Mouse (Mus musculus) skeletal muscle tissue, adult 2 months (tissue): ENCODE measurements around the gene Cwc25.
"Not testable (repeated sequence)": the region's sequence is repeated elsewhere in the genome, so short reads cannot be mapped to it uniquely, and the experiment has no call there.

Experiments
- DNase-seq: peaks from one replicate; pipeline ENCODE4 v3.0.0-alpha.2; 2012; ENCODE audit warnings: low read depth, low spot score

The Cwc25 gene

DNA sequence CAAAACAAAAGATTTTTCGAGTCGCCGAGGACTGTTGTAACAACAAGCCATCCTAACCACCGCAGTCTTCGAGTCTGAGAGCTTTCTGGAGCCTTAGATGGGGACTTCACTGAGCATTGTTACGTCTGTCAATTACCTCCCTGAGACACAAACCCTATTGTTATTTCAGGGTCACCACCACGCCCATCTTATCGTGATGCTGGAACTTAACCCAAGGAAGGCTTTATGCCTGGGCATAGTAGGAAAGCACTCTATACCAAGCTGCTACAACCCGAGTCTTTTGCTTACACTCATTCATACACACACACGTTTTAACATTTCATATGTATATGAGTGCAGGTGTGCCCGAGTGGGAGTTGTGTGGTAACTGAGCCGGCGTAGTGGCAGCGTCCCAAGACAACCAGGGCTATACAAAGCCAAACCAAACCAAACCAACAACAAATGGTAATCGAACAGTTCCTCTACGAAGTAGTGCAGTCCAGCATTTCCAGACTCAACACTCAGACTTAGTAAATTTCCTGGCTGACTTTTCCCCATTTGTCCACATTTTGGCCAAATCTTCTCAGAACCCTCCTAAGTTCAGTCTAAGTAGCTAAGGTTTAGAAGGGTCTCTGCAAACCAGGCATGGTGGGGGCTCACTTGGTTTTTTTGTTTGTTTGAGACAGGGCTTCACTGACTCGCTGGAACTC lies 9.6 kb upstream of the Cwc25 start, which contains the start of gene 1700001P01Rik:
Gene 1700001P01Rik (minus strand): TSS at position 111 of the 689 bp plus-strand sequence.
- DNase-seq = no peak

DNA sequence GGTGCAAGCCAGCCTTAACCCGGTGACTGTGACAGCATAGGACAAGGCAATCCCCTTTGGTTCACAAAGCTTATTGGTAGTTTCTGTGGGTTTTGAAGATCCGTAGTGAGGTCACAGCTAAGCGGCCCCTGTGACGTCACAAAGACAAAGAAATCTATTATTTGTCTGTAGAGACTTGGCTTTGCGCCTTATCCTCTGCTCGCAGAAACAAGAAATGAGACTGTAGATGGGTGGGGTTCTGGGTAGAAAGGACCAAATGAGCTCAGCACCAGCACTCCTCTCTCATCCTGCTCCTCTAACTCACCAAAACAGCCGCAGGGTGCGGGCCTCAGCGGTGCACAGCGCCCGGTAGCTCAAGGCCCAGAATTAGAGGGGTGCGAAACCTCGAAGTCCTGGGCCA lies 8.8 kb upstream of the Cwc25 start:
- no peak for DNase-seq

DNA sequence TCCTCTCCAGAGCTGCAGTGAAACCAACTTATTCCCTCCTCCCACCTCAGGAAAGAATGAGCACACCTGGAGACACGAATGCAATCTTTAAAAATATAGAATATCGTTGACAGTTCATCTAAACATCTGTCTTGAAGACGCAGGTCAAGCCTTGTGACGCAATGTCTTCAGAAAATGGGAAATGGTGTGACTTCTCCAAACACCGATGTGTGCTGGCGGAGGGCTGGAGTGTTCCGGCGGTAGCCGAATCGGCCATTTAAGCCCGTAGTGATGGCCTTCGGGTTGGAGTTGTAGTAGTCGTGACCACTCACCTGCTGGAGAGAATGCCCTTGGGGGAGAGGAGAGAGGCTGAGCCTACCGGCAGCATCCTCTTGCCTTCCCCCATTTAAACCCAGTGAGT lies 5.1 kb upstream of the Cwc25 start:
- DNase-seq = no peak

DNA sequence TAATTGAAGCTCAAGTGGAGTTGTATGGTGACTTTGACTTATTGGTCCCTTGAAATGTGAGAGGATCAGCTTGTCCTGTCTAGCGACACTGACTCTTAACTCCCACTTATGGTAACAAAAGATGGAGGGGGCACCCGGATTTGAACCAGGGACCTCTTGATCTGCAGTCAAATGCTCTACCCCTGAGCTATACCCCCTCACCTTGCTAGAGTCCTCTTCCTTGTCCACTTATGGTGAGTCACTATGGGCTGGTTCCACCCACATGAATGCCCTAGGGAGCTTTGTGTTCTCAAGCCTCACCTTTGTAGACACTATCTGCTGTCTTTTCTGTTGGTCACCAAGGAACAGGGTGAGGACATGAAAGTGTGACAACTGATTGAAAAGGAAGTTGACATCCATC lies 3.3 kb upstream of the Cwc25 start:
- DNase-seq = peak; percentile 47

DNA sequence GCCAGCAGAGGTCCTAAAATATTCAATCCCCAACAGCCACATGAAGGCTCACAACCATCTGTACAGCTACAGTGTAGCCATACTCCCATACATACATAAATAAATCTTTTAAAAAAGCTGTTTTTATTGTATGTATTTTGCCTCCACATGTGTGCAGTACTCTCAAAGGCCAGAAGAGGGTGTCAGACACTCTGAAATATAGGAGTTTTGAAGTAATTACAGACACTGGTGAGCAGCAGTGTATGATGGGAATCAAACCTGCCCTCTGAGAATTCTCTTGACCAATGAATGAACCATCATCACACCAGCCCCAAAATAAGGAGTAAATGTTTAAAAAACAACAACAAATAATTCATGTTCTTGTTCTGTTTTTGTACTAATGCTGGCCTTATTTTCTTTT lies 4.7 kb downstream of the Cwc25 start:
- DNase-seq = no peak

DNA sequence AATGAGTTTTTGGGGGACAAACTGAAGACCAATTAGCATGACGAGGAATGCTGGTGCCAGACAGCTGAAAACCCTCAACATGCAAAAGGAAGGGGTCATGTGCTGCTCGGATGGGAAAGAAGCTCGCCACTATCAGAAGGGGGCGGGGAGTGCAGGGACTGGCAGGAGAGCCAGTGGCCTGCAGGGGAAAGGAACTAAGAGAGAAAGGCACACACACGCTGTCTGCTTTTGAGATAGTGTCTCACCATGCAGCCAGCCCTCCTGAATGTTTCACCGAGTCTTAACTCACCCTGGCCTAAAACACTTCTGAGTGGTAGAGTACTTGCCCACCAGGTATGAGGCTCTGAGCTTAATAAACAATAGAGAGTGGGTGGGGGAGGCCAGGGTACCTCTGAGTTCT lies 7.4 kb downstream of the Cwc25 start:
- DNase-seq = no peak

DNA sequence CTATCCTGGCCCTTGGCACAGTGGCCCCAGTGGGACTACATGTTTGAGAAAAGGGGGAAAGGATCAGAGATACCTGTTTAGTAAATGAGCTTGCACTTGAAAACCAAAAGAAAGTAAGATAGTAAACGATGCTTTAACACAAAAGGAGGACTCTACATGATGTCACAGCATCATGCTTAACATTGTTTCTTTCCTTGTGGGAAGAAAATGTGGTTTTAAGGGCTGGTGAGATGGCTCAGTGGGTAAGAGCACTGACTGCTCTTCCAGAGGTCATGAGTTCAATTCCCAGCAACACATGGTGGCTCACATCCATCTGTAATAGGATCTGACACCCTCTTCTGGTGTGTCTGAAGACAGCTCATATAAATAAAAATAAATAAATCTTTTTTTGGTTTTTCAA lies 8.2 kb downstream of the Cwc25 start:
- DNase-seq = no peak

DNA sequence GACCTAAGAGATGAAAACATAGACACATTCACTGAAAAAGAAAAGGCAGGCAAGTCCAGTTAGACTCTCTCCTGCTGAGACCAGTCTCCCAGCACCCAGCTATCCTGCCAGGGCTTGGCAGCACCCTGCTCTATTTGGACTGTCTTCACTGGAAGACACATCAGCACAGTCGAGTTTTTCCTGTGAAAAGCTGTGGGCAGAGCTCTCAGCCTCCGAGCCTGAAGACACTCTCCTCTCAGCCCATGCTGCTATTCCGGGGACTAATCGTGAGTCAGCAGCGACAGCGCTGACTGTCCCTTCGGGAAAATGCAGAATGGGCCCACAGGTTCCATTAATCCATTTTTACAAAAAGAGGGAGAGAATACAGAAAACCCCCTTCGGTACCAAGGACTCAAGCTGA lies 13.1 kb downstream of the Cwc25 start:
- no peak for DNase-seq

DNA sequence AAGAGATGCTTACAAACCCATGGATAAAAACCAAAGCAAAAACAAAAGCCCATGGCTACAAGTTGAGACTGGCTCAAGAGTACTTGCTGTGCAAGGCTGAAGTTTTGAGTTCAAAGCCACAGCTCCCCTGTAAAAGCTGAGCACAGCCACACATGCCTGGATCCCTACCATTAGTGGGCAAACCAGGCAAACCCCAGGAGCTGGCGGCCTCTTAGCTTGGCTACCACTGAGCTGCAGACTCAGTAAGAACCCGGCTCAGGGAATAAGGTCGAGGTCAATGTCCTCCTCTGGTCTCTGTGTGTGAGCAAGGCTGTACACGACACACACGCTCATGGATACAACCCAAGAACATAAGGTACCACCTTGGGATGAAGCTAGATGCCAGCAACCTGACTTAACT lies 17.9 kb downstream of the Cwc25 start:
- DNase-seq = no peak

DNA sequence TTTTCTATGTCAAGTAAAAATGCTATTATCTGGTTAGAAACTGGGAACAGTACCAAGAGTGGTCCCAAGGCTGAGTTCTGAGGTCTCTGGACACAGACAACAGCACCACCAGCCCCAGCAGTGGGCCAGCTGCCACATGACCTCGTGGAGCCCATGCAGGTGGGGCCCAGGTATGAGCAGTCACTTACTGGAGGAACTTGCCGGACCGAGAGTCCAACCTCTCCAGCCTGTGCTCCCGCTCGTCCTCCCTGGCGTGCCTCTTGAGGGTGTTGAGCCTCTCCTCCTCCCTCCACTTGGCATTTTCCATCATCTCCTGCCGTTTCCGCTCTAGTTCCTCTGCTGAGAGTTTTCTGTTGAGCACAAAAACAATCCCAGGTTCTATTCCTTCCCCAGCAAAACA lies 18.6 kb downstream of the Cwc25 start:
- DNase-seq = no peak

DNA sequence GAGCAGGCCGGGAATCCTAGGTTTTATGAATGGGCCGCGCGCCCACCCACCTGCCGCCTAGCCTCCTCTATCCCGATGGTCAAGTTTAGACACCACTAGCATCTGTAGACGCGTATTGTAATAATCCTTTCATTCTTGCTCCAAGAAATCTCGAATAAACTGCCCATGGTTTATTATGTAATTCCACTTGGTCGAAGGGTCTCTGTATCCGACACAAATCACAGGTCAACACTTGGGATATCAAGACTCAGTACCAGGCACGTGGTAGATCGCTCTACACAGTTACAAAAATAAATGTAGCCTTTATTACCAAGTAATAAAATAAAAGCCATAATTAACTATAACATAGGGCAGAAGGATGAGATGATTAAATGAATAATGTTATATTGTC lies 21.0 kb downstream of the Cwc25 start:
- no peak for DNase-seq

DNA sequence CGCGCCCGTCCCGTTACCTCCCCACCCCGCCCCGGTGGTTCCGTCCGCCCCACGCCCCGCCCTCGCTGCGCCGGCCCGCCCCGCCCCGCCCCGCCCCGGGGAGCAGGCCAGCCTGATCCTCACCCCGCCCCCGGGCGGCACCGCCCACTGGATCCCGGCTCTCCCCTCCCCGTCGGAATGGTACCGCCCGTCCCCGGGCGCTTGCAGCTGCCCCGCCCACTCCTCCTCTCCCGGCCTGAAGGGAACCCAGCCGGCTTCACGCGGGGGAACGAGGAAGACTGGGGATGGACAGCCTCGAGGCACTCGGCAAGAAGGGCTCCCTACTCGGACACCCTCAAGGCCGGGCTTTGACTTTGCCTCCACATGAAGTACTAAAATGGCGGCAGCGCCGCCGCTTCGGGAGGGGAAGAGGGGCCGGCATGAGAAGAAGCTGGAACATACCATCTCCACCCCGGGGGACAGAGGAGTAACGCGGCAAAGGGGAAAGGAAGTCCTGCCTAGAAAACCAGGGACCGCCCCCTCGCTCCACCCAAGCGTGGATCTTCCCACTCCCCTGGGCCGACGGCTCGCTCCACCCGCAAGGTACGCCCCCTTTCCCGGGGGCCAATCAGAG lies 21.5 kb downstream of the Cwc25 start:
- DNase-seq = peak; percentile 99

DNA sequence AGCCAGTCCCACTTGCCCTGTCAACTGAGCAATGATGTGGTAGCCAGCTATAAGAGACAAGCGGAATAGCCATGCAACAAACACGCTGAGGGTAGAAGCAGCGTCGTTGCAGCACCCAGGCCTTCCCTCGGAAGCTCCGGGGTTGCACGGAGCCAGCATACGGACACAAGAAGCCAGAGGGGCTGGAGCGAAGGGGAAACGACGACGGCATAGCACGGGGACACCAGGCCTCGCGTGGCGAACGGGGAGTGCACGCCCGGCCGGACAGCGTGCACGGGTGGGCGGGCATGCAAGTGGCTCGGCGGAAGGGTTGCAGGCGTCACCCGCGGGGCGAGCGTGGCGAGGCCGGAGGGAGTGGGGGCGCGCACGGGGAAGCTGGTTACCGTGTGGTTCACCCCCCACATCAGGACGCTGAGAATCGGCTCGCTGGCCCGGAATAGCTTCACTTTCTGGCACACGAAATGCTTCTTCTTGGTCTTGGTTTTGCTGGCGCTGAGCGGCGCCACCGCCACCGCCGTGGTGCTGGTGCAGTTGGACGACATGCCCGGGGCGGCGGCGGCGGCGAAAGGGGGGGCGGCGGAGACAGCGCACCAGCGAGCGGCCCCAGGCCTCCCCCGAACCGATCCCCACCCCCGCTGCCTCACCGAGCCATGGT lies 22.2 kb downstream of the Cwc25 start, which contains the start of gene Pip4k2b:
Gene Pip4k2b (minus strand): TSS at position 642 of the 655 bp plus-strand sequence.
- peak; percentile 44 for DNase-seq

DNA sequence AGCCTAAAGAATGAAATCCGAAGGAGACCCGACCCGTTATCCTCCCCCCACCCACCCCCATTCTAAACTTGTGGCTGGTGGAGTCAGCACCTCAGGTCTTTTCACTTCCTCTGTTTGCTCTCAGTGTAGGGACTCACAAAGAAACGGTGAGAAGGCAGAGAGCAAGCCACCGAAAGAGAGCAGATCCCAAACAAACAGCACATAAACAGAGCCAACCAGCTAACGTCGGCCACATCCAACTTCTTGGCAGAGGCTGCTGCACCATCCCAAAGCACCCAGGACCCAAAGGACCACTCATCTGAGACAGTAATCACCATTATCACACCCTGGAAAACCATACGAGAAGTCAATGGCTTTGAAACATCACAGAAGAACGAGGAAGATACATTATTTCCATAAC lies 22.9 kb downstream of the Cwc25 start:
- DNase-seq = no peak

DNA sequence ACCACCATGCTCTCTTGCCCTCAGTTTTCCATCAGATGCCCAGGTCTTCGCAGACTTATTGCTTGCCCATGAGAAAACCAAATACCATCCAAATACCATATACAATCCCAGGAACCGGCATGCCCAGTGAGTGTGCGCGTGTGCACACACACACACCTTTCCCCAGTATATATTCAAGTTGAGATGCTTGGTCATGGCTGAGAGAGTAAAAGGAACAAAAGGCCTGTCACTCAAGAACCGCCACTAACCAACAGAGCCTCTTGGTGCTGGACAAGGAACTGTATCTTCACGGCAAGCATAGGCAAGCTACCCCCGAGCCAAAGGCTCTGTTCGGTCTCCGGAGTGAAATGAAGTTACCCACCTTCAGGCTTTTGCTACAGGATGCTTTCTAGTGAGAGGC lies 23.8 kb downstream of the Cwc25 start:
- DNase-seq = no peak

DNA sequence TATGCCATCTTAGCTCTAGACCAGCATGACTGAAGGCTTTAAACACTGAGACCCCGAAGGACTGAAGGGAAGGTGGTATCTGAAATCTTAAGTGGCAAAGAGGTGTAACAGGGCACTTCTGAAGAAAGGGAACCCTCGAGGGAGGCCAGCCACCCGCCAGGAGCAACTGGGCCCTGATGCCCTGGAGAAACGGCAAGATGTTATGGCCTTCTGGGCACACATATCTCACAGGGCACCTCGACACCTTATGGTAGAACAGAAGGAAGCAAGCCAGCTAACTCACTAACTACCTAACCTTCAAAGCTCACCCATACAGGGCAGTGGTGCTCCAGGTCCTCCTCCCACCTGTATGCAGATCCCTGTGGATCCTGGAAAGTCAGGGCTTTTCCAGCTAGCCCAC lies 24.2 kb downstream of the Cwc25 start:
- no peak for DNase-seq

DNA sequence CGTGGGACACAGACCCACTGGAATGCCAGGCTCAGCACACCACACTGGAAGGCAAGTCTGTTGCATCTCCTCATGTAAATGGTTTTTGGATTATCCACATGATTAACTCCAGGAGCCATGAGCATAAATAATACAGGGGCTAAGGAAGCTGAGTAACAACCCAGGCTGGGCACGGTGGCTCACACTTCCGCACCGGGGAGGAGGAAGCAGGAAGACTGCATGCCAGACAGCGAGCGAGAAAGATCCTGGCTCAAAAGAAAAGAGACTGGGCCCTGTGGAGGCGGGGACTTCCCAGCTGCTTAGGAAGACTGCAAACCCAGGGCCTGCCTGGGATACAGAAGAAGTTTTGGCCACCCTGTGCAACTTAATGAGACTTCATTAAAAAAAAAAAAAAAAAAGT lies 26.2 kb downstream of the Cwc25 start:
- DNase-seq = no peak

DNA sequence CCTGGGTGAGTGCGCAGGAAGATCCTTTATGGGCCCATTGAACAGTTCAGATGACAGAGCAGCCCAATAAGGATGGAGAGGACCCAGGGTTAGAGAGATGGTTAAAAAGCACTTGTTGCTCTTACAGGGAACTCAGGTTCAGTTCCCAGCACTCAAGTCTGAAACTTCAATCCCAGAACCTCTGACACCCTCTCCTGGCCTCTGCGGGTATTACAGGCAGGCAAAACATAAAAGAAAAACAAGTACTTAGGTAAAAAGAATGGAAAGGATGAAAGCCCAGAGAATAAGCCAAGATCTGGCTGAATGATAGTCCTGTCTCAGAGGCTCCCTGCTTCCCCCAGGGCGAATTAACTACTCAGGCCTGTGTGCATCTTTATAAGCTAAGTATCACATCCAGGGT lies 27.2 kb downstream of the Cwc25 start:
- DNase-seq = no peak

DNA sequence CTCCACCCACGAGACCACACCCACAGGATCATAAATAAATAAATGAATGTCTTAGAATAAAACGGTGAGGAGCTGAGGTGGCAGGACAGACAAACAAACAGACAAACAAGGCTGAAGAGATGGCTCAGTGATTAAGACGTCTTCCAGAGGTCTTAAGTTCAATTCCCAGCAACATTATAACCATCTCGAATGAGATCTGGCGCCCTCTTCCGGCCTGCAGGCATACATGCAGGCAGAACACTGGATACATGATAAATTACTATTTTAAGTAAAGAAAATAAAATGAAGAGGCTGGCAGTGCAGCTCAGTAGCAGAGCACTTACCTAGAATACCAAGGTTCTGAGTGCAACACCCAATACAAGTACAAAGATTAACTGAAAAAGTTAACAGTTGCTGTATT lies 27.7 kb downstream of the Cwc25 start:
- no peak for DNase-seq

DNA sequence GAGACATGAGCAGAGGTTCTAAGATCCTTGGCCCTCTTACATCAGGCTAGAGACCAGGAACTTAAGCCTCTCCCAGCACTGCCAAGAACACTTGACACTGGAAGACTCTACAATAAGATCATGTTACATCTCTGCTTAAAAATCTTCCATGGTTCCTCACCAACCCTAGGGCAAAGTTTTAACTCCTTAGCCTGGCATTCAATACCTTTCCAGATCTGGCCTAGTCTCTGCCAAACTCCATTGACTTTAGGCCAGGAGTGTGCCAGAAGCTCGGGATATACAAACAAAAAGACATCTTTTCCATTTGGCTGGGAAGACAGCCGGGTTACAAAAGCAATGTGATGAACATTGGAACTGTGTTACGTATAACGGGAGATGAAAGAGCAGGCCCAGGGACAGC lies 28.8 kb downstream of the Cwc25 start:
- DNase-seq = no peak

DNA sequence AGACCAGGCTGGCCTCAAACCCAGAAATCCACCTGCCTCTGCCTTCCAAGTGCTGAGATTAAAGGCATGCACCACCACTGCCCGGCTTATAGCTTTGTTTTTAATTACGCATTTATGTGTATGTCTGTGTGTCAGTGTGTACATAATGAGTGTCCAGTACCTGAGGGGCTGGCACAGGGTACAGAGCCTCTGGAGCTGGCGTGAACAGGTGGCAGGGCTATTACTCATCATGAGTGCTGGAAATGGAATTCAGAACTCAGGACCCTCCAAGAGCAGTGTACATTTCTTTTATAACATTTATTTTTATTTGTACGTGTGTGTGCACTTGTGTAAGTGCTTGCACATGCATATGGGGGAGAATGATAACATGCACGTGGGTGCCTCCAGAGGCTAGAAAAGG lies 29.7 kb downstream of the Cwc25 start:
- DNase-seq = no peak

DNA sequence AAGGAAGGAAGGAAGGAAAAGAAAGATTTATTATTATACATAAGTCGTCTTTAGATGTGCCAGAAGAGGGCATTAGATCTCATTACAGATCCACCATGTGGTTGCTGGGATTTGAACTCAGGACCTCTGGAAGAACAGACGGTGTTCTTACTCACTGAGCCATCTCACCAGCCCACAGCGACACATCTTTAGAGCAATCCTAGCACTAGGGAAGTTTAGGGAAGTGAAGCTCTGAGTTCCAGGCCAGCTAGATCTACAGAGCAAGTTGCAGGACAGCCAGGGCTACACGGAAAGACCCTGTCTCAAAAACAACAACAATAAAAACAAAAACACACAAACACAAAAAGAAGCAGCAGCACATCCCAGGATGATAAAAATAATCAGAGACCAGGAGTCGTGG lies 31.5 kb downstream of the Cwc25 start:
- not testable (repeated sequence) for DNase-seq

DNA sequence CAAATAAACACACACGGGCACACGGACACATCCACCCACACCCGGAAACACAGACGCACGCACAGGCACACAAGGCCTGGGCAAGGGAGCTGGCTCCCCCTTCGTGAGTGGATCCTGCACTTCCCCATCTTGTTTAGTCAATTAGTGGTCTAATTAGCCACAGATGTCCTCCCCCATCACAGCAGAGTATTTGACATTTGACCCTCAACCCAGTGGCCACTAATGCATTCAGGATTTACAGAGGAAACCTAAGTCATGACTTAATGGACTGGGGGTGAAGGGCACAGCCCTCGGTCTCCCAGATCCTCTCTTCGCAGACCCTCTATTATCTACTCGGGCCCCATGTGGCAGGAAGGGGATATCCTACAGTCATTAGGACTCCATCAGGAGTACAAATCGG lies 32.7 kb downstream of the Cwc25 start:
- DNase-seq = no peak
